Mouse (Mus musculus) adrenal gland, postnatal 36 days (tissue): ENCODE measurements around the gene Apoa4. TPM values are rescaled to one million over a fixed set of nuclear protein-coding genes. Genes with fewer than 3 reads are reported as not detected.

Experiments
- DNase-seq, 2 experiments: peaks; one replicate each; pipeline ENCODE4 v3.0.0; 2021; ENCODE audit warnings: mixed read lengths in 1 of 2
- total RNA-seq, 2 experiments: library from RNA; stranded (reverse); gene quantifications; 2 replicates each; pipeline ENCODE4 v1.2.3; 2021

Gene Apoa4
- total RNA-seq, 2 experiments from 2014 or later, result 0.17 TPM; not detected in 1

DNA sequence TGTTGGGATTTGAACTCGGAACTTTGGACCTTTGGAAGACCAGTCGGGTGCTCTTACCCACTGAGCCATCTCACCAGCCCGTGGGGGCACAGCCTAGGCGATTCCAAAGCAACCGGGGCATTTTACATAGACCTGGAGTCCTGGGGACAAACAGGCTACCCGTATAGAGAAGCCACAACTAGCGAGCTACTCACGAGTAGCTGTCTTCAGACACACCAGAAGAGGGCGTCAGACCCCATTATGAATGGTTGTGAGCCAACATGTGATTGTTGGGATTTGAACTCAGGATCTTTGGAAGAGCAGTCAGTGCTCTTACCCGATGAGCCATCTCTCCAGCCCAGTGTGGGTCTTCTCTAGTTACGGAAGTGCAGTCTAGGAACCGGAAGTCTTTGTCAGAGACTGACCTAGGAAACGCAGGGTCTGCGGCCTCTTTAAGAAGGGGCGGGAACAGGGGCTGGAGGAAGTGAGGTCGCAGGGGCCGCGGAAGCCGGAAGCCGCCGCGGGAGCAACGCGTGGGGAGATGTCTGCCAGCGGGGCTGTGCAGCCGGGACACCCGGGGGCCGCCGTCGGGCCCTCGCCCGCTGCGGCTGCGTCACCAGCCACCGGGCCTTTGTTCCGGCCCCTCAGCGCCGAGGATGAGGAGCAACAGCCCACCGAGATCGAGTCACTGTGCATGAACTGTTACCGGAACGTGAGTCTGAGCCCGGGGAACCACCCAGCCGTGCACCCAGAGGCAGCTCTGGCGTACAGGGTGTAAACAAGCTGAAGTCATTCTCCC, 32.4 kb downstream of the Apoa4 start, which contains the start of gene Zpr1:
Gene Zpr1 (plus strand): TSS at position 388 of the 778 bp plus-strand sequence.
- peak; percentile 92 to 94 for DNase-seq

DNA sequence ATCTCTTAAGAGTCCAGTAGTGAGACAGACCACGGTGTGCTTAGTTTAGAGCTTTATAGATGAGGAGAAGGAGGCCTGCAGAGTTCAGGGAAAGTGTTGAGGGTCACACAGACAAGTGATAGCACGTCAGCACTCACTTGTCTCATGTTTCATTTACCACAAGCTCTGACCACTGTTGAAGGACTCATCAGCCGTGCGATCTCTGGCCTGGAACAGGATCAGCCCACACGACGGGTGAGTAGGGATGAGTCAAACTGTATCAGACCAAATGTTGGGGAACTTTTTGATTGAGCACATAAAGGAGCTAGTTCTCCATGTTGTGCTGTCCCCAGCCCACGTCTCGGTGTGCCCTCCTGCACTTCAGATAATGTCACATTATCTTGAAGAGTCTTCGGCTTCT, 34.0 kb downstream of the Apoa4 start:
- peak in 1 of 2 experiments; percentile 36 for DNase-seq

GRCm38 (mm10) chr9:46282631-46283436, 42.3 kb downstream of the Apoa4 start, which contains the start of gene Bud13:
Gene Bud13, plus strand, starts transcription at chr9:46283008.
- DNase-seq, result peak; percentile 95 to 96

Other genes with a start within 250 kb of the Apoa4 start
- 100 to 1,000 TPM; 148 to 173 TPM for gene Pafah1b2, start 228.0 kb upstream of the Apoa4 start, total RNA-seq
- gene Sik3, start 227.9 kb upstream of the Apoa4 start, total RNA-seq, result 10 to 100 TPM; 55.1 to 60.0 TPM
- gene Apoa1, start 12.1 kb upstream of the Apoa4 start, total RNA-seq, result 1 to 10 TPM in 1 of 2 experiments, under 1 TPM in 1; 0.36 to 6.4 TPM
- gene Apoc3, start 5.1 kb upstream of the Apoa4 start, total RNA-seq, result 10 to 100 TPM in 1 of 2 experiments, 1 to 10 TPM in 1; 6.8 to 12.5 TPM
- 1 to 10 TPM in 1 of 2 experiments, not detected in 1; 1.1 TPM for gene Apoa5, start 27.9 kb downstream of the Apoa4 start, total RNA-seq
- 10 to 100 TPM; 43.1 to 56.4 TPM for gene Zpr1, start 32.4 kb downstream of the Apoa4 start, total RNA-seq
- 10 to 100 TPM in 1 of 2 experiments, 1 to 10 TPM in 1; 8.5 to 11.7 TPM for gene Bud13, start 42.3 kb downstream of the Apoa4 start, total RNA-seq
- gene 4931429L15Rik, start 79.3 kb downstream of the Apoa4 start, total RNA-seq, result not detected